Mouse (Mus musculus): ENCODE data around the gene Jak3. TPM values are rescaled to one million over a fixed set of nuclear protein-coding genes. Genes with fewer than 3 reads are reported as not detected.

Gene Jak3
- polyA plus RNA-seq (2014; fragmentation: Nextera tagmentation; extraction: Ambion mirVana), result 5.4 and 6.0 TPM in 2 replicates

- no peaks in the 10 kb centered on the region for H3K36me3 ChIP-seq (ENCODE audit: control insufficient read depth, insufficient read depth, low read length)
- peak within 1 kb of the TSS; percentile 65 for H3K4me2 ChIP-seq (replicated peaks; ENCODE audit: low read depth, low read length)
- peak within 1 kb of the TSS; percentile 58 for H3K4me3 ChIP-seq (ENCODE audit: low read depth, low read length)
- H3K27me3 ChIP-seq (ENCODE audit: control insufficient read depth, insufficient read depth, low read length), result peaks cover 27% of the 10 kb centered on the region
- 2% methylated on average over 40 of the region's 40 CpGs for WGBS
- H3K9me3 ChIP-seq (ENCODE audit: control insufficient read depth, low read depth, low read length), result no peaks in the 10 kb centered on the region
- H3K27ac ChIP-seq (ENCODE audit: low read length), result peak within 1 kb of the TSS; percentile 75; the same call in 1 of the 2 replicates
- ATAC-seq (ENCODE audit: insufficient number of reproducible peaks, insufficient read depth, low FRiP score, low read depth), result peak; percentile 42; the same call in 1 of the 2 replicates
- peak within 1 kb of the TSS; percentile 54 for H3K9ac ChIP-seq (replicated peaks; ENCODE audit: low read depth, low read length)
- H3K4me1 ChIP-seq (ENCODE audit: control insufficient read depth, insufficient read depth, low read length), result peaks cover 12% of the 10 kb centered on the region; the same call in 1 of the 2 replicates
Observed at GRCm38 (mm10) chr8:71676020-71676741, at the start of gene Jak3. Gene Jak3, plus strand, starts transcription at chr8:71676296.

GRCm38 (mm10) chr8:71626753-71627152, 49.3 kb upstream of the Jak3 start:
- peaks cover 30% of the 10 kb centered on the region for H3K36me3 ChIP-seq (ENCODE audit: control insufficient read depth, insufficient read depth, low read length)

GRCm38 (mm10) chr8:71627265-71628099, 48.6 kb upstream of the Jak3 start:
- H3K36me3 ChIP-seq (ENCODE audit: control insufficient read depth, insufficient read depth, low read length), result peaks cover 22% of the 10 kb centered on the region
- peak overlapping the region; percentile 52; the same call in 1 of the 2 replicates for H3K27ac ChIP-seq (ENCODE audit: low read length)
- H3K4me1 ChIP-seq (ENCODE audit: control insufficient read depth, insufficient read depth, low read length), result peaks cover 12% of the 10 kb centered on the region; the same call in 1 of the 2 replicates
- H3K4me2 ChIP-seq (replicated peaks; ENCODE audit: low read depth, low read length), result no peak overlapping the region
- no peak overlapping the region for H3K9ac ChIP-seq (replicated peaks; ENCODE audit: low read depth, low read length)
- no peaks in the 10 kb centered on the region for H3K27me3 ChIP-seq (ENCODE audit: control insufficient read depth, insufficient read depth, low read length)
- ATAC-seq (ENCODE audit: insufficient number of reproducible peaks, insufficient read depth, low FRiP score, low read depth), result no peak
- H3K4me3 ChIP-seq (ENCODE audit: low read depth, low read length), result no peak overlapping the region
- peaks cover 9% of the 10 kb centered on the region; the same call in 1 of the 2 replicates for H3K9me3 ChIP-seq (ENCODE audit: control insufficient read depth, low read depth, low read length)
- 46% methylated on average over 9 of the region's 9 CpGs for WGBS

More at GRCm38 (mm10) chr8:71626753-71627152, 49.3 kb upstream of the Jak3 start:
- peaks cover 12% of the 10 kb centered on the region; the same call in 1 of the 2 replicates for H3K4me1 ChIP-seq (ENCODE audit: control insufficient read depth, insufficient read depth, low read length)
- H3K27ac ChIP-seq (ENCODE audit: low read length), result no peak overlapping the region
- H3K9me3 ChIP-seq (ENCODE audit: control insufficient read depth, low read depth, low read length), result peaks cover 15% of the 10 kb centered on the region; the same call in 1 of the 2 replicates
- no peak overlapping the region for H3K9ac ChIP-seq (replicated peaks; ENCODE audit: low read depth, low read length)
- WGBS, result 88% methylated on average over 9 of the region's 9 CpGs
- no peak for ATAC-seq (ENCODE audit: insufficient number of reproducible peaks, insufficient read depth, low FRiP score, low read depth)
- H3K4me3 ChIP-seq (ENCODE audit: low read depth, low read length), result no peak overlapping the region
- H3K27me3 ChIP-seq (ENCODE audit: control insufficient read depth, insufficient read depth, low read length), result no peaks in the 10 kb centered on the region
- H3K4me2 ChIP-seq (replicated peaks; ENCODE audit: low read depth, low read length), result no peak overlapping the region

DNA sequence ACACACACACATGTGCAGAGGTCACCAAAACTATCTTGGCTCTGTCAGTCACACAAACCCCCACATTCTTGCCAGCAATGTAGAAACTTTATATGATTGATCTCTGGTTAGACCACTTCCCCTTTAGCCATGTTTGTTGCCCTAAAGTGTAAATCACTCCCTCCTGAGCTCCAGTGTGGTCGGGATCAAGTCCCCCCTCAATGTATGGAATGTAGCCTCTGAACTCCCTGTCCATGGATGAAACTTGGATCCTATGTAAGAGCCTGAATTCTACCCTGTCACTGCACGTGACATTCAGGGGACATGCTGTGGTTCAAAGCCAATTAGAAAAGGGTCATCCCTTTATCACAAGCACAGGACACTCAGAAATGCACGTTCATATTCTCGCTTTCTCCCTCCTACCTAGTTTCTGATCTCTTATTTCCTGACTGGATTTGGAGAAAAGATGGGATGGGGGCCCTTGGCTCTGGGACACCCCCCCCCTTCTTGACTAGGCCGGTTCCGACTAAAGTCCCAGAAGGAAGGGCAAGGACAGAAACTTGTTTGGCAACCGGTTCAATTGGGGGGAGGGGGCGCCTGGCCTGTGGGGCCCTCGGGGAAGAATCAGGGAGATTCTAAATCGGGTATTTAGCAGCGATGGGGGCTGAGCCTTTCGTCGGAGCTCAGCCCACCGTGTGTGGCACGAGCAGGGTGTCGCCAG, 47.5 kb upstream of the Jak3 start:
- H3K9ac ChIP-seq (replicated peaks; ENCODE audit: low read depth, low read length), result peak overlapping the region; percentile 51
- ATAC-seq (ENCODE audit: insufficient number of reproducible peaks, insufficient read depth, low FRiP score, low read depth), result no peak
- WGBS, result 7% methylated on average over 16 of the region's 16 CpGs

DNA sequence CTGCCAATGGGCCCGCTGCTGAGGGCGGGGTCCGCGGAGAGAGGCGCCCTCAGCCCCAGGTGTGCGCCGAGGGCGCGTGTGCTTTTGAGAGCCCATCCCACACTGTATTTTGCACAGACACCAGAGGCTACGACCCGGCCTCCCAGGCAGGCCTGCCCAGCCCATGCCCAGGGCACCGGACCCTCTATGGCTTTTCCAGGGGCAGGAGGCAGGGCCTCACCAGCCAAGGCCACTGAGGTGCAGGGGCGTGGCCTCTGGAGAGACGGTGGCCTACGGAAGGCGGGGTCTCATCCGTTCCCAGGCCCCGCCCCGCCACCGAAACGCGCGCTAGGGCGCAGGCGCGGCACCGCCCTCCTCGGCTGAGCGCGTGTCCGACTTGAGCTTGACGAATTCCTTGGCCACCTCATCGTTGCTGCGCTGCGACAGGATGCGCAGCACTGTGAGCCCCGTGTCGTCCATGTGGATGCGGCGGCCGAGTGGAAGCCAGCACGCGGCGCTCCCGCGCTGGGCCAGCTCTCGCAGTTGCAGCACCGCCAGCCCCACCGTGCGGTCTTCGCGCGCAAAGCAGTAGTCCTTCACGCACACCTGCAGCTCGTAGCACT, 46.9 kb upstream of the Jak3 start:
- Histone ChIP-seq H3K27ac (ENCODE audit: low read length) (peak overlapping the region; percentile 61), H3K27me3 (ENCODE audit: control insufficient read depth, insufficient read depth, low read length) (no peaks in the 10 kb centered on the region), H3K4me3 (ENCODE audit: low read depth, low read length) (peak overlapping the region; percentile 49), H3K4me1 (ENCODE audit: control insufficient read depth, insufficient read depth, low read length) (peaks cover 12% of the 10 kb centered on the region; the same call in 1 of the 2 replicates), H3K36me3 (ENCODE audit: control insufficient read depth, insufficient read depth, low read length) (peaks cover 5% of the 10 kb centered on the region), H3K9ac (replicated peaks; ENCODE audit: low read depth, low read length) (peak overlapping the region; percentile 51), H3K9me3 (ENCODE audit: control insufficient read depth, low read depth, low read length) (peaks cover 8% of the 10 kb centered on the region; the same call in 1 of the 2 replicates), H3K4me2 (replicated peaks; ENCODE audit: low read depth, low read length) (peak overlapping the region; percentile 98)
- under 1% methylated on average over 54 of the region's 55 CpGs for WGBS
- peak; percentile 87 for ATAC-seq (ENCODE audit: insufficient number of reproducible peaks, insufficient read depth, low FRiP score, low read depth)

More for the DNA sequence above, 47.5 kb upstream of the Jak3 start:
- H3K4me3 ChIP-seq (ENCODE audit: low read depth, low read length), result peak overlapping the region; percentile 49
- peaks cover 12% of the 10 kb centered on the region; the same call in 1 of the 2 replicates for H3K4me1 ChIP-seq (ENCODE audit: control insufficient read depth, insufficient read depth, low read length)
- H3K9me3 ChIP-seq (ENCODE audit: control insufficient read depth, low read depth, low read length), result peaks cover 8% of the 10 kb centered on the region; the same call in 1 of the 2 replicates
- H3K4me2 ChIP-seq (replicated peaks; ENCODE audit: low read depth, low read length), result peak overlapping the region; percentile 98
- no peaks in the 10 kb centered on the region for H3K27me3 ChIP-seq (ENCODE audit: control insufficient read depth, insufficient read depth, low read length)
- peak overlapping the region; percentile 61 for H3K27ac ChIP-seq (ENCODE audit: low read length)
- H3K36me3 ChIP-seq (ENCODE audit: control insufficient read depth, insufficient read depth, low read length), result peaks cover 12% of the 10 kb centered on the region

- Histone ChIP-seq H3K27me3 (ENCODE audit: control insufficient read depth, insufficient read depth, low read length) (no peaks in the 10 kb centered on the region), H3K4me1 (ENCODE audit: control insufficient read depth, insufficient read depth, low read length) (peaks cover 12% of the 10 kb centered on the region; the same call in 1 of the 2 replicates), H3K9ac (replicated peaks; ENCODE audit: low read depth, low read length) (peak overlapping the region; percentile 21; the same call in 1 of the 2 replicates), H3K27ac (ENCODE audit: low read length) (peak overlapping the region; percentile 55; the same call in 1 of the 2 replicates), H3K36me3 (ENCODE audit: control insufficient read depth, insufficient read depth, low read length) (peaks cover 4% of the 10 kb centered on the region), H3K4me2 (replicated peaks; ENCODE audit: low read depth, low read length) (peak overlapping the region; percentile 98), H3K9me3 (ENCODE audit: control insufficient read depth, low read depth, low read length) (peaks cover 8% of the 10 kb centered on the region; the same call in 1 of the 2 replicates), H3K4me3 (ENCODE audit: low read depth, low read length) (peak overlapping the region; percentile 49)
- 2% methylated on average over 25 of the region's 25 CpGs for WGBS
- peak; percentile 26; the same call in 1 of the 2 replicates for ATAC-seq (ENCODE audit: insufficient number of reproducible peaks, insufficient read depth, low FRiP score, low read depth)
Observed at GRCm38 (mm10) chr8:71629781-71630212, 46.3 kb upstream of the Jak3 start.

DNA sequence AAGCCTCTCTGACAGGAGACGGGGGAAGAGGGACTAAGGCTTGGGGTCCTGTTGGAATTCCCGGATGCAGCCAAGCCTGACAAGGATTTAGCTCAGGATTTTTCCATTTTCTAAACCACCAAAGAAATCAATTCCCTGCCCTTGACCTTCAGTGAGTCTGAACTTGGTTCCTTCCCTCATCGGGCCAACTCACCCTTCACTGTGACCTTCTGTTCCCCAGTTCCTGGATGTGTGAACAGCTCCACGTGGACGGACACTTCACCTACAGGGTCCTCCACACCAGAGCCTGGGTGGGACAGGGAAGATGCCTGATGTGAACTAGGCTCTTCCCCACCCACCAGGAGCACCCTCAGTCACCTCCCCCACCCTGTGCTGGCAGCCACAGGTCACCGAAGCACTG, 45.3 kb upstream of the Jak3 start:
- peaks cover 12% of the 10 kb centered on the region; the same call in 1 of the 2 replicates for H3K4me1 ChIP-seq (ENCODE audit: control insufficient read depth, insufficient read depth, low read length)
- peaks cover 8% of the 10 kb centered on the region; the same call in 1 of the 2 replicates for H3K9me3 ChIP-seq (ENCODE audit: control insufficient read depth, low read depth, low read length)
- 77% methylated on average over 6 of the region's 6 CpGs for WGBS
- peaks cover 2% of the 10 kb centered on the region; the same call in 1 of the 2 replicates for H3K36me3 ChIP-seq (ENCODE audit: control insufficient read depth, insufficient read depth, low read length)
- no peaks in the 10 kb centered on the region for H3K27me3 ChIP-seq (ENCODE audit: control insufficient read depth, insufficient read depth, low read length)
- no peak overlapping the region for H3K9ac ChIP-seq (replicated peaks; ENCODE audit: low read depth, low read length)
- H3K27ac ChIP-seq (ENCODE audit: low read length), result no peak overlapping the region
- no peak overlapping the region for H3K4me3 ChIP-seq (ENCODE audit: low read depth, low read length)
- H3K4me2 ChIP-seq (replicated peaks; ENCODE audit: low read depth, low read length), result no peak overlapping the region
- ATAC-seq (ENCODE audit: insufficient number of reproducible peaks, insufficient read depth, low FRiP score, low read depth), result no peak

All from stomach, embryonic 14.5 days (tissue).